Mouse (Mus musculus): ENCODE measurements around the gene Dtnb.
"Not testable (repeated sequence)": the region's sequence is repeated elsewhere in the genome, so short reads cannot be mapped to it uniquely, and the experiment has no call there.

Gene Dtnb

DNA sequence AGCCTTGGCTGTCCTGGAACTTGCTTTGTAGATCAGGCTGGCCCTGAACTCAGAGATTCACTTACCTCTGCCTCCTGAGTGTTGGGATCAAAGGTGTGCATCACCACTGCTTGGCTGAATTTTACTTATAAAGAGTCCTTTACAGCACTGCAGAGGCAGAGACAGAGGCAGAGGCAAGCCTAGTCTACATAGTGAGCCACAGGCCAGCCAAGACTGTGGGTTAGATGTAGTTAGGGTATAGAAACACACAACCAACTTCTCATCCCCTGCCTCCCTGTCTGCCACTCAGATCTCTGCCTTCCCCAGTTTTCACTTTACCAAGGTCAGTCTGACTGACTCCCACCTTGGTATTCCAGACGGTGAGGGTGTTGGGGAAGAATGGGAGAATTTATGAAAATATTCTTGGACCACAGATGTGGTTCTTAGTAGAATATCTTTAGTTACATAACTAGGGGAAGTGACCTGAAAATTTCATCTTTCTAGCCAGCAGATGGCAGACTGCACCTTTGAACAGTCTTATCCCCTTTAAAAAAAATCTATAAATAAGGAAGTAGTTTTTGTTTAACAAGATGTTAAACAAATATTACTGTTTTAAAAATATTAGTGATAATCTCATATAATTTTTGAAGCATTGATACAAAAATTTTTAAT, 88.9 kb downstream of the Dtnb start:
- no peak for DNase-seq (ENCODE audit: low spot score in 2 of 2)

DNA sequence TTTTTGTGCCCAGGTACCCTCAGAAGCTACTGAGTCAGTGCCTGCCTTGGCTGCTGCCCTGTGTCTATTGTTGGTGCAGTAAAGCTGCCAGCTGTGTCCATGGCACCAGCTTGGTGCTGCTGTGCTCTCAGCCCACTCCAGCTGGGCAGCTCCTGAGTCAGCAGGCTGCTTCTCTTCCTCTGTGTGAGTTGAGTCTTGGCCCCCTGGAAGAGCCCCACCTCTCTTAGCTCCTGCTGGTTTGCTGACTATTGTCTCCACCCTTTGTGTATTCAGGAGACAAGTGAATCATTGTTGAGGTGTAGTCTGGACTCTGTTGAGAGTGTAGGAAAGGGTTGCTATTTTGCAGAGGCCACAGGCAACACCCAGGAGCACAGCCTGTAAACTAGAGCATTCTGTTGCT, 90.5 kb downstream of the Dtnb start:
- DNase-seq (ENCODE audit: low spot score in 2 of 2): peak in 1 of 2 experiments; percentile 28

DNA sequence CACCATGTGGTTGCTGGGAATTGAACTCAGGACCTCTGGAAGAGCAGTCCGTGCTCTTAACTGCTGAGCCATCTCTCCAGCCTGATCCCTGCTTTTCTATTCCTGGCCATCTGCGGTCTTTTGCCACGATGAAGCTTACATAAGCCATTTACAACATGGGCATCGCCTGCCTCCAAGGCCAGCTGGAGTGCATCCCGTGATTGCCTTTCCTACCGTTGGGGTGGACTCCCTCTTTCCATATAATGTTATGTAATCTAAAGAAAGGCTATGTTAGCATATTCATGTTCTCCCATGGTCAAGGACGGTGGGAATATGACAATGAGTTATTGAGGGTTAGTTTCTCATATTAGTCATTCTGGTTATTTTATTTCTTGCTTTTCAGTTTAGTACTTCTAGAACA, 91.2 kb downstream of the Dtnb start:
- no peak for DNase-seq (ENCODE audit: low spot score in 2 of 2)

DNA sequence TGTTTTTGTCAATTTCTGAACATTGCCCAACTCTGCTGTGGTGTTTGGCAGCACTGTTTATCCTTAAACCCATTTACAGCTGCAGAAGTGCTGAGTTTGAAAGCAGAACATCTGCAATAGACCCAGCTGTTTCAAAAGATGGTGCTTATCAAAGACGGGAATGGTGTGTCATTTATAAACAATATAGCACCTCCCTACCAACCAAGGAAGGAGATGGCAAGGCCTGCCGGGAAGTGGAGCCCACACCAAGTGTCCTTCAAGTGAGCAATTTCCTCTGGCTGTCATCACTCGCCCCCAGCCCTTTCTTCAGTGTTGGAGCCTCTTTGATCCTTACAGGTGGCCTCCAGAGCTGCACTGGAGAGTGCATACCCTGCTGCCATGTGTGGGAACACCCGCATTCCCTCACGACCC, 97.8 kb downstream of the Dtnb start:
- DNase-seq (ENCODE audit: low spot score in 2 of 2): no peak

DNA sequence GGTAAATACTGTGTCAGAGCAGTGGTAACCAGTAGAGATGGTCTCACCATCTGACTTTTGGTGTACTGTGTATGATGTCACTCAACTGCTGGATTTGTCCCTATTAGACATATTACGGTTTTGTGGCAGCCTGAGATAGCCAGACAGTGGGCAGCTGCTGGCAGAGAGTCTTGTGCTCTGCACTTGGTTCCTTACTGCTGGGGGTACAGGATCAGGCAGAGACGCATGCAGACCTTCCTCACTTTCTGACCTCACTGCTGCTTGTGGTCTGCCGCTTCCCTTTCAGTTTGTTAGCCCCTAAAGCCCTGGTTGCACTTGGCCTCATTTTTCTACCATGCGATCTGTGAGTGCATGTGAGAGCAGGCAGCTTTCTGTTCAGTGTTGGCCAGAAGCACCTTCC, 98.9 kb downstream of the Dtnb start:
- no peak for DNase-seq (ENCODE audit: low spot score in 2 of 2)

DNA sequence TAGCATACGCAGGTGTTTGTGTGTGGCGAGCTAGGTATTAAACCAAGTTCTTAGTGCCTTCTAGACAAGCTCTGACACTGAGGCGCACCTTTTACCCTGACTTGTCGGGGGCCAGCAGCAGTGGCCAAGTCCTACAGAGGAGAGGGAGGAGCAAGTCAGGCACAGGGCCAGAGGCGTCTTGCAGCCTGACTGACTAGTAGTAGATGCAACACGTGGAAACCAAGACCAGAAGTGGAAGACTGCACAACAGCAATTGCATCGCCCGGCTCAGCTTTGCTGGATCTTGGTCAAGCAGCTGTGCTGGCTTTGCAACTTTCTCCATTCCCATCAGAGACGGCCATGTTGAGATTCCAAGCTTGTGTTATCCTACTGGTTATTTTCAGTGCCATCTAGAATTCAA, 100.6 kb downstream of the Dtnb start:
- no peak for DNase-seq (ENCODE audit: low spot score in 2 of 2)

DNA sequence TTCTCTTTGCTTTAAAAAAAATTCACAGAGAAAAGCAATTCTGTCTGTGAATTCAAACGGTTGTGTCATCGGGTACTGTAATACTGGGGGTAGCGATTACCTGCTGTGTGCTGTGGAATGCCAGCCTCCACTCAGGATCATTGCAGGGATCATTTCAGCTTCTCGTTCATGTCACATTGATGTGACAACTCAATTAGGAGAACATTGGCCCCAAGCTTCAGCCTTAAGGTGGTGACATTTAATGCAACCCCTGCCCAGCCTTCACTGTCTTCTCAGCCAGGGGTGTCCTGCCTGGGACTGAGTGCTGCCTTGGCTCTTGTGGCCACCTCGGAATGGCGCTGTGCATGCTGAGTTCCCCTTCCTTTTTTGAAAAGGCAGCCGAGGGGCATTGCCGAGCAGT, 101.7 kb downstream of the Dtnb start:
- no peak for DNase-seq (ENCODE audit: low spot score in 2 of 2)

DNA sequence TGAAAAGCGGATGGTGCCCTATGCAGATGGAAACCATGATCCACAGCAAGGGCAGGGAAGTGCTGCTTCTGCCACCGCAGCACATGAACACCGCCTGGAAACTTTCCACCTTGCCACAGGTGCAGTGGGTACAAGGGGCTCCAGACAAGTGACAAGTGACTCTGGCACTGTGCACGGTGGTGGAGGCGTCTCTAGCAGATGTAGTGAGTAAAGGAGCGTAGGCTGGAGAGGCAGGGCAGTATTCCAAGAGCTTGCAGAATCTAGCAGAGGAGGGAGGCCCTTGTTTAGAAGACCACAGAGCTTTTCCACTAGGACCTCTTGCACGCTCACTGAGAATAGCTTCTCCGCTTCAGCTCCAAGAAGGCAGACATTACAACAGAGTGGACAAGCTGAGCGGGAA, 102.7 kb downstream of the Dtnb start:
- peak; percentile 86 to 88 for DNase-seq (ENCODE audit: low spot score in 2 of 2)

DNA sequence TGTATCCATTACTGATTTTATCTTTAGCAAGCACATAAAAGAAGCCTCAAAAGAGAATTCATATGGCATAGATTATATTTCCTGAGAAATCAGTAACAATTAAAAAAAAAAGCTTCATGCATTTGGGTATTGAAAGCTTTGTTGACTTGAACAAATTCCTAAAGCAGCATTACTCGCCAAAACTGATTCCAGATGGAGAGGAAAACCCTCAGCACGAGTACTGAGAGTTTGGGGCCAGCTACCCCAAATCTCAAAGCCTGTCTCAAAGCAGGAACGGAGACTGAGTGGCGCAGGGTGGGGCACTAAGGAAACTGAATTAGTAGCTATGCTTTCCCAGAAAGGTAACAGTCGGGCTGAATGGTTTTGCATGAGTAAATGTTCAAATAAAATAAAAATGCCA, 108.5 kb downstream of the Dtnb start:
- no peak for DNase-seq (ENCODE audit: low spot score in 2 of 2)

DNA sequence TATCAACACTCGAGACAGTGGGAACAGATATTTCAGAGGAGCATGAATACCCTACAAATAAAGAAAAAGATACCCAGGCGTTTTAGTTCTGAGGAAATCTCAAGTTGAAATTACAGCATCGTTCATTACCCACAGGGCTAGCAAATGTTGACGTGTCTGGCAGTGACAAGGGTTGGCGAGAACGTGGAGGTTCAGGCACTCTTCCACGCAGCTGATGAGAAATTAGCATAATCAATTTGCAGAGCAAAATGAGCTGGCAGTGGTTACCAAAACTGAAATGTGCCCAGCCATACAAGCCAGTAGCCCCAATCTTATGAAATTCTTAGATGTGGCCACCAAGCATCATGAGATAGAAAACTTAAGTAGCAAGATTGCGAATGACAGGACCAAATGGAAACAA, 110.9 kb downstream of the Dtnb start:
- DNase-seq (ENCODE audit: low spot score in 2 of 2): no peak

DNA sequence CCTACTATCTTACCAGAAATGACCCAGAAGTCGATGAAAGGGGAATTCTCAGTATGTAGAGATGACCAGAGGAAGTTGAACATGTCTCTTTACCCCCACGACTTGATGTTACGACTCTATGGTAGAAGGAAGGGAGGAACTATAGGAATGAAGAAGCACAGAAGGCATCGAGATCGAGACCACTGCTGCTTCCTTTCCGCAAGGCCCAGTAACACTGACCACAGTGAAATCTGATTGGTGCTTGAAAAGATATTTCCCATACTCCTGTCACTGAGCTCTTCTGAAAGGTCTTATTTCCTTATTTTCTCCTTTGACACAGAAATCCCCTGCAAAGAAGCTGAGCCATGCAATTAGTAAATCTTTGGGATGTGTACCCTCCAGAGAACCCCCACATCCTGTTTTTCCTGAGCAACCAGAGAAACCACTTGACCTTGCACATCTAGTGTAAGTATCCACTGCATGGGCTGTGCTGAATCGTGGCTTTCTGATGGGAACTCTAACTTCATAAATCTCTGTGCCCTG, 114.3 kb downstream of the Dtnb start:
- no peak for DNase-seq (ENCODE audit: low spot score in 2 of 2)

DNA sequence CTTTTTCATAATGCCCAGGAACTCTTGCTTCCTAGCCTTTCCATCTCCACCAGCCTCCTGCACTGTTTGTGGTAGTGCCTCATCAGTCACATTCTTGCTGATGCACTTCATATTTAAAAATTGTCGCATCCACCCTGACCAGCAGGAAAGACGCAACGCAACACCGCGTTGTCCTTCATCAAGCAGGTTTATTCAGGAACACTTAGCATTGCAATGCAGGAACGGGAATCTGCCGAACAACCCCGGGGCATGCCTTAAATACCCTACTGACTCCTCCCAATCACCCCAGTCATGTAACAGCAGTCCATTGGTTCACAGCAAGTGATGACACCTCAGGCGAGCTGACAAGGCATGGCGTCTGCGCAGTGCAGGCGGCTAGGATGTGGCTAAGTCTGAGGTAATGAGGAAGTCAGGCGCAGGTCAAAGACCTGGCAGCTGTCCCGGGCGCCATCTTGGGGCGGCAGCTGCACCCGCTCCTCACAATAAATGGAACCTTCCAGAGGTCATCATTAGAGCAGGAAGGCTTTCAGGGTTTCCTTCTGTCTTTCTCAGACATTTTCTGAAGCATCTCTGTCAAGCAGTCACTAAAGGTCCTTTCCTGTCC, 118.8 kb downstream of the Dtnb start:
- not testable (repeated sequence) for DNase-seq (ENCODE audit: low spot score in 2 of 2)

DNA sequence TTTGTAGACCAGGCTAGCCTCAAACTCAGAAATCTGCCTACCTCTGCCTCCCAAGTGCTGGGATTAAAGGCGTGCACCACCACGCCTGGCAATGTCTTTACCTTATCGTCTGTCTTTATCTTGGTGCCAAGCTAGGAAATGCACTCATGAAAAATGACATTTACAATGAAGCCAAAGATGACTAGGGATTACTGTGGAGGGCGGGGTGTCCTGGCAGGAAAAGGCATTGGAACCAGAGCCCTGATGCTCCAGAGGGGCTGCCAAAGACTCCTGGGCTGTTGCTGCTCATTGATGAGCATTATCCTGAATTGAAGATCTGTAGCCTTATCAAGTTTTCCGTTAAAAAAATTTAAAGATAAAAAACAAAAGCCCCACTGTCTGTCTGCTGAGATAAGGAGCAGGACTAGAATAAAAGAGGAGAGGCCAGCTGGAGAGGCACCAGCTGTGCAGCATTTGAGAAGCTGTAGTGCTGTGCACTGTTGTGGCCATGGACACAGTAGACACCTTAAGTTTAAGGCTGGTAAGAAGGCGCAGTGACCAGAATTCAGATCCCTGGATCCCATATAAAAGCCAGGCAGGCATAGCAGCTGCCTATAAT, 120.7 kb downstream of the Dtnb start:
- no peak for DNase-seq (ENCODE audit: low spot score in 2 of 2)

DNA sequence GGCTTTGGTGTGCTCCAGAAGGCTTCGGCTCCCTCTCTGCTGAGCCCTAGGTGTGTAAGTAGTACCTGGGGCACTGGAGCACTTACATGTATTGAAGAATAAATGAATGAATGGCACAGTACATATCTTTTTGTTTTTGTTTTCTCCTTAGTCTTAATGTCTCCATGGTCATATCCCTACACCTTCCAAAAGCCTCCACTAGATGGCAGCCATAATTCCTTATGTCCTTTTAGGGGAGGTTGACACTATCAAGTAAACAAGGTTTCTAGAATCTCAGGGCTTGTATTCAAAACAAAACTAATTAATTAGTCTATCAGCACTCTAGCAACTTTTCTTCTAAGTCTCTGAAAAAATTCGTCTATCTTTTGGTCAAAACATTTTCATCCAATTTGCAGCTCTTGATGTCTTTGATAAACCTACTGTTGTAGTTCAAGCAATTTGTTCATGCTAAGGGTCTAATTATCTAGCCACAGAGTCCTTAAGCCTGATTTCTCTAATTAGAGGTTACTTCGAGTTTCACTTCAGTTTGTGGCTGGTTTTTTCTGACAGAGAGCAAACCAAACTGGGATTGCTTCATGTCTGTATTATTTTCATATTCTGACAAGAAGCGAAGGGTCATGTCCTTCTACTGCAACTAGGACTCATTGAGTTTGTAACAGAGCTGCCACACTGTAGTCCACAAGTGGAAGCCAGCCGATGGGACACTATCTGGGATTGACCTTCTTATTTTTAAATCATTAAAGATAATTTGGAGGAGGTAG, 123.7 kb downstream of the Dtnb start:
- no peak for DNase-seq (ENCODE audit: low spot score in 2 of 2)

DNA sequence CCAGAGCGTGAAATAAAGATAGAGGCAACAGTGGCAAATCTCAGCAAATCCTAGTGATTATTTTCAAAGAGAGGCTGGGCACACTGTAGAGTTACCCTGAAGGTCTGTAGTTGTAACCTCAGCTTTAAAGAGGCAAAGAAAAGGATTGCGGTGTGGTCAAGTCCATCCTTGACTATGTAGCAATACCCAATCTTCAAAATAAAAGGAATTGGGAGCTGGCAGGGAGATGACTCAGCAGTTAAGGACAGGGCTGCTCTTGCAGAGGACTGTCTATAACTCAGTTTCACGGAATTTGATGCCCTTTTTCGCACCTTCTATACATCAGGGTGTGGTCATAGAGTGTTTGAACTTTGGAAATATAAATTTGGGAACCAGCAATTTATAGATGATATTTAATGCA, 128.3 kb downstream of the Dtnb start:
- DNase-seq (ENCODE audit: low spot score in 2 of 2): no peak

DNA sequence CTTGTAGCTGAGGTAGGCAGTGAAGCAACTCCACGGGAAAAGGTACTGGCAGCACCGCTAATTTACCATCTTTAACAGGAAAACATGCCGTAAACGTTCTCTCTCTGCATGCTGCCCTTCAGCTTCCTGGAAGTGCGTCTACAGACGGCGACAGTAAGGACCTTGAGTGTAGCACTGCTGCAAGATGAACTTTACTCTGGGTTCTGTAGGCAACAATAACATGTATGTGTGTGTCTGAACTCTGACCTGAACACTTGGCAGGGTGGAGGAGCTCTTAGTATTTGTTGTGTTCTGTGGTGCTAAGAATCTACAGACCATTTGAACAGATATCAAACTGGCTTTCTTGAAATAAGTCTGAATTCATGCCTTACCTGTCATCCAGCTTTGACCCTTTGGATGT, 130.7 kb downstream of the Dtnb start:
- DNase-seq (ENCODE audit: low spot score in 2 of 2): no peak

DNA sequence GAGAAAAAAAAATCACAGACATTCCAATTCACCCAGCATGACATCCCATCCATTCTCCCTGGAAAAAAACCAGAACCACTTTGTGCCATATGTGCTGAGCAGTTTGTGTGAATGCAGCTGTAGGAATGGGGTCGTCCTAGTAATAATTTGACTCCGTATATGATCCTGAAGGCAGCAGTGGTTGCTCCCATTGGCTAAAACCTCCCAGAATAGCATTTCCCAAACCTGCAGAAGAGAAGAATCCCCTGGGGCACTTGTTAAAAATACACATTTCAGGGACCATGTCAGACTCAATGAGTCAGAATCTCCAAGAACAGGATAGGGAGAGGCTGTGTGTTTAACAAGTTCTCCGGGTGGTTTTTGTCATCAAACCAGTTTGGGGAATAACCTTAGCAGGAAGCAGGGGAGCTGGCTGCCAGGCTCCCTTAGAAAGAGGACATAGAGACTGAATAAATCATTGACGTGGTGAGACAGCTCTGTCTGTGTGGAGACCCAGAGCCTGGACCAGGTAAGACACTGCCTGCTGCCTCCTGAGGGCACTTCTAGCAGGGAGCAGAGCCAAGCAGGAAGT, 147.1 kb downstream of the Dtnb start:
- no peak for DNase-seq (ENCODE audit: low spot score in 2 of 2)

DNA sequence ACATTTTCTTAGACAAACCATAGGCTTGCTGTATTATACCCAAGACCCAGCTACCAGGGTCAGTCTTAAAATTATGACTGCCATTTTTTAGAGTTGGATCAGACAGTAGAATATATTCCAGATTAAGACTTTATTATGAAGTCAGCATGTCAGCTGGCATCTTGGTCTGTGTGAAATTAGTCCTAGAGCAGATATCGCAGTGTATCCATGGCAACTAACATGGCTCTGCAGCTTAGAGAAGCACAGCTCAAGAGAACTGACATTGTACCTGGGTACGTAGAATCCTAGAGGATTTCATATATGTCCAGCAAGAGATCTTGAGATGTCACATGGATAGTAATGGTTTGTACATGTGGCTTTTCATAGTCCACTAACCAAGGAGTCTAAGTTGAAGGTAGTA, 148.3 kb downstream of the Dtnb start:
- DNase-seq (ENCODE audit: low spot score in 2 of 2): no peak

DNA sequence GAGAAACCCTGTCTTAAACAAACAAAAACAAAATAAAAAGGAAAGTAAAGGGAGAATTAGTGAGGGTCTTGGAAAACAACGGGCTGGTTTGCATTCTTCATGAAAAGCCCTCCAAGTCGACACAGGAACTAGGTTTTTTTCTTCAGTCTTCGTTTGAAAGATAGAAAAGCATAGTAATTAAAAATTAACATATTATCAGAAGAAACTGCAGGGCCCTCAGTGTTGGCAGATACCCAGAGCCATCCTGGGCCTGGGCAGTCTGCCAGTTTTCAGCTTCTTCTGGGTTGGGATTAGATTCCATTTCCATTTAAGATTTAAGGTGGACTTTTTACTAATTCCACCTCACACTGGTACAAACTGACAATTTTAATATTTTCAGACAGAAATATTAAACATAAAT, 151.6 kb downstream of the Dtnb start:
- no peak for DNase-seq (ENCODE audit: low spot score in 2 of 2)

DNA sequence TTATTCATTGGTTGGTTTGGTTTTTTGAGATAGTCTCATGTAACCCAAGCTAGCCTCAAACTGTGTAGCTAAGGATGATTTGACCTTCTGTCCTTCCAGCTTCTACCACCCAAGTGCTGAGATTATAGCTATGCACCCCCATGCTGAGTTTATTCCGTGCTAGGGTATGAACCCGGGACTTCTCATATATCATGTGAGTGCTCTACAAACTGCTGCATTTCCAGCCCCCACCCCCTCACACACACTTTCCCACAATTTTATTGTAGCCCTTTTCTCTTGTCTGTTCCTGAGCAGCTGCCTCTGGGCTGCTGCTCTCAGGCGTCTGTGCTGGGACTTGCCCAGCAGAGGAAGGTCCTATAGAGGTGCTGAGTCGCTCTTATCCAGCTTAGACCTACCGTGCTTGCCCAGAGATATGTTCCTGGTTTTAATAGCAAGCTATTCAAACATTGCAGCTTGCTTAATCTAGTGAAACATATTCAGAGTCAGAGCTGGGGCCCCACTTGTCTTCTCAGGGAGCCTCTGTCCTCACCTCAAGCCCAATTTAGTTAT, 152.7 kb downstream of the Dtnb start:
- no peak for DNase-seq (ENCODE audit: low spot score in 2 of 2)

DNA sequence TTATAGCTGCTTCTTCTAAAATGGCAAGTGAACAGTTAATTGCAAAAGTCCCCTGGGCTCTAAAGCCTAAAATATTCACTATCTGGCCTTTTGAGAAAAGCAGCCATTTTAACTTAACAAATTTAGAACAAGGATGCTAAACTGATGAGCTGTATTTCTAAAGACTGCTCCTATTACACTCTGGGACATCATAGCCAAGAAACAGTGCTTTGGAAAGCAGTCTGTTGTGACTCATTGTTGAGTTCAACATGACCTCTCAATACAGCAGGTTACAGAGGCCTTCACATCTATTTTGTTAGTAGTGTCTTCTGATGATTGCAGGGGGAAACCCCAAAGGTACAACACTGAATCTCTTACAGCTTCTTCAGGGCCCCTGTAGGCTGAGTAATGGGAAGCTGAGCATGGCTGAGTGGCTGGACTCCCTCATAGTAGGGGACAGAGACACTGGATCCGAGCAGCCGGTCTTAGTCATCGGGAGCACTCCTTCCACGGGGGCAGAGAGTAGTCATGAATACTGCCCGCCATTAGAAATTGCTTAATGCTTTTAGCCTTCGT, 157.4 kb downstream of the Dtnb start:
- no peak for DNase-seq (ENCODE audit: low spot score in 2 of 2)

All from right cerebral cortex, postnatal 36 days (tissue).